Mouse (Mus musculus): ENCODE results near the gene Gm14295.
"Not testable (repeated sequence)": the region's sequence is repeated elsewhere in the genome, so short reads cannot be mapped to it uniquely, and the experiment has no call there.

Gene Gm14295

DNA sequence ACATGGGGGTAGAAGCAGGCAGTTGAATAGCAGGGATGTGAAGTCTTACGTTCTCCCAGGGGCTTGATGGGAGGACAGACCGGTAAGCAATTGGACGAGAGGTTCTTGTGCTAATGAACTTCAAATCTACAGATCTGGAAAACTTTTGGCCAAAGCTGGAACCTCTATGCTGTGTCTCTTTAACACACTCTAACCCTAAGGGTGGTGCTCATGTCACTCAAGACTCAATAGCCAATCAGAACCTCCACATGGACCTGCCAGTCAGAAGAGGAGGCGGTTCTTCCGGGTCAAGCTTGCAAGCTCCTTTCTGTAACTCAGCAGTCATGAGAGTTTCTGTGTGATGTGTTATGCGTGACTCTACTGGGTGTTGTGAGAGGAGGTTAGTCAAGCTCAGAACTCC is at the start of gene Gm14295:
TSS of gene Gm14295 (plus strand) at position 301 of the 400 bp plus-strand sequence.
- not testable (repeated sequence) for DNase-seq (ENCODE audit: low read depth)

DNA sequence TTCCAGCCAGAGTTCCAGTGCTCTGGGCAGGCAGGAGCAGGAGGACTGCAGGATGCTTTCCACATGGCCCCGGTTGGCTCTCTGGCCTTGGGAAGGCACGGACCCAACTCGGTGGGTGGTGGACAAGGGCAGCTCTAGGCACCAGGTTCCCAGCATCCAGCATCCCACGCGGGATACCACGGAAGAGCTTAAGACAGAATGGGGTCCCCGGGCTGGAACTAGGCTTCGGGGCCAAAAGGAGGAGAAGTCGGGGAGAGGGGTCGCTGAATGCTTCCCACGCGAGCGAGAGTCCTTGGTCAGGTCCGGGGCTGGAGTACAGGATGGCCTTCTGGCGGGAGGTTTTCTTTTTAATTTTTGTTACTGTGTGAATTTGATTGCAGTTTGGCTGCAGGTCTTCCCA is 373 bp downstream of the Gm14295 start:
- DNase-seq (ENCODE audit: low read depth): peak; percentile 0

DNA sequence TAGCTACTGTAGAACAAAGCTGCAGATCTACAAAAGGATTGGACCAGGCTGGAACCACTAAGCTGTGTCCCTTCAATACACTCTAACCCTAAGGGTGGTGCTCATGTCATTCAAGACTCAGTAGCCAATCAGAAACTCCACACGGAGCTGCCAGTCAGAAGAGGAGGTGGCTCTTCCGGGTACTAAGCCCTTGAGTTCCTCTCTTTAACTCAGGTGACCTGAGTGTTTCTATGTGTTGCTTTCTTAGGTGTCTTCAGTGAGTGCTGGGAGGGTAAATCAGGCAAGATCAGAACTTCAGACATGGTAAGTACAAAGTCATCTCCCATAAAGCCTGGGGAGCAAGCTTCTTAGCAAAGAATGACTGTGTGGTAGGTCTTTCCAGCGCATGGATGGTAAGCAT is 32.4 kb downstream of the Gm14295 start, which contains the start of gene Gm14408:
TSS of gene Gm14408 (plus strand) at position 301 of the 400 bp plus-strand sequence.
- not testable (repeated sequence) for DNase-seq (ENCODE audit: low read depth)
